Comparison of ENCODE assay signal across 29 mouse cellular contexts in genomic region chr9:32726595-32726994, GRCm38 (mm10).
DNase-seq lines count a peak whose midpoint lies in the region; ATAC-seq and TF ChIP-seq lines count a peak whose summit lies in the region.
"Had no signal": no experiment of that assay in that cellular context is flagged by ENCODE, and none has a peak within 500 bp of the region (broad histone marks: within the 10 kb centered on the region; RNA-seq: fewer than 3 reads in every experiment).

No protein-coding gene starts in this region.

- peak overlapping the region; percentile 57 for H3K27ac ChIP-seq in thymus, adult 2 months (ENCODE audit: control insufficient read depth, insufficient read depth, low read length)
- 0 out of 2 replicates have a peak overlapping the region, but pooled peaks have one; percentile 3 for H3K27ac ChIP-seq in limb, embryonic 10.5 days
- H3K27ac ChIP-seq: embryonic facial prominence, embryonic 13.5 days; forebrain, embryonic 10.5 days; intestine, embryonic 15.5 days; limb, embryonic 15.5 days; liver, embryonic 14.5 days; neural tube, embryonic 15.5 days; stomach, embryonic 15.5 days had no signal

- peak; percentile 11 for ATAC-seq in CD4-positive, CD25-positive, alpha-beta regulatory T cell, adult 4 months
- ATAC-seq: forebrain, embryonic 16.5 days; hindbrain, embryonic 16.5 days; intestine, embryonic 15.5 days had no signal

- no peak for TF ChIP-seq POLR2A in thymus, adult 2 months (IDR thresholded peaks at IDR 0.05; ENCODE audit: control insufficient read depth, extremely low read depth, insufficient read depth, low read length, poor library complexity)

- H3K4me3 ChIP-seq in thymus, adult 2 months (ENCODE audit: control insufficient read depth, insufficient read depth, low read length) = no peak overlapping the region
- no peak overlapping the region for H3K4me3 ChIP-seq in limb, embryonic 10.5 days
- H3K4me3 ChIP-seq: embryonic facial prominence, embryonic 13.5 days; forebrain, embryonic 10.5 days; intestine, embryonic 15.5 days; limb, embryonic 15.5 days; neural tube, embryonic 15.5 days; stomach, embryonic 15.5 days had no signal

- DNase-seq in heart, adult 11 months = peak; percentile 85
- no peak for DNase-seq in heart, adult 9 months (ENCODE audit: low spot score in 2 of 2)
- DNase-seq in thymus, adult 2 months = no peak
- DNase-seq in thymus, postnatal 10 days (ENCODE audit: low spot score in 2 of 2) = no peak
- no peak for DNase-seq in limb, embryonic 10.5 days (ENCODE audit: low spot score)
- DNase-seq in cerebellum, adult 9-11 months = no peak
- no peak for DNase-seq in ovary, postnatal 14 days (ENCODE audit: low spot score)
- DNase-seq: adrenal gland, postnatal 14 days; cerebellum, adult 11-12 months; cerebellum, postnatal 10 days; gastrocnemius, postnatal 14 days; kidney, adult 2 months; kidney, postnatal 10 days; layer of hippocampus, postnatal 36 days; left cerebral cortex, postnatal 4 days; lung, embryonic 14.5 days; lung, postnatal 14 days; midbrain, embryonic 14.5 days had no signal

- peaks cover 87% of the 10 kb centered on the region for H3K36me3 ChIP-seq in thymus, adult 2 months (ENCODE audit: control insufficient read depth, insufficient read depth, low read length)
- peaks cover 43% of the 10 kb centered on the region for H3K36me3 ChIP-seq in limb, embryonic 10.5 days
- H3K36me3 ChIP-seq: forebrain, embryonic 10.5 days; intestine, embryonic 15.5 days; limb, embryonic 15.5 days; neural tube, embryonic 15.5 days had no signal

- H3K27me3 ChIP-seq in thymus, adult 2 months (ENCODE audit: control insufficient read depth, insufficient read depth, low read length) = no peaks in the 10 kb centered on the region
- no peaks in the 10 kb centered on the region for H3K27me3 ChIP-seq in limb, embryonic 10.5 days (ENCODE audit: low read depth, poor library complexity, severe bottlenecking)
- H3K27me3 ChIP-seq: CH12.LX; embryonic facial prominence, embryonic 13.5 days; intestine, embryonic 15.5 days; limb, embryonic 15.5 days; neural tube, embryonic 15.5 days; stomach, embryonic 15.5 days had no signal

- H3K4me1 ChIP-seq in thymus, adult 2 months (replicated peaks; ENCODE audit: control insufficient read depth, insufficient read depth, low read length) = peaks cover 52% of the 10 kb centered on the region
- H3K4me1 ChIP-seq in limb, embryonic 10.5 days = peaks cover 34% of the 10 kb centered on the region
- H3K4me1 ChIP-seq: intestine, embryonic 15.5 days; neural tube, embryonic 15.5 days; stomach, embryonic 15.5 days had no signal

- 49% methylated on average over 4 of the region's 4 CpGs for WGBS in thymus, adult 2 months
- WGBS in limb, embryonic 10.5 days = 67% methylated on average over 4 of the region's 4 CpGs

- no peaks in the 10 kb centered on the region for H3K9me3 ChIP-seq in limb, embryonic 10.5 days (replicated peaks)
- H3K9me3 ChIP-seq: embryonic facial prominence, embryonic 13.5 days; forebrain, embryonic 10.5 days; intestine, embryonic 15.5 days; limb, embryonic 15.5 days; neural tube, embryonic 15.5 days; stomach, embryonic 15.5 days had no signal

- no peak for TF ChIP-seq CTCF in thymus, adult 2 months (IDR thresholded peaks at IDR 0.05; ENCODE audit: borderline replicate concordance, control insufficient read depth, extremely low read depth, insufficient read depth, low read length, poor library complexity)
